Mouse (Mus musculus): ENCODE measurements around the gene Erp44.

GRCm38 (mm10) chr4:48163851-48164250 is 115.5 kb downstream of the Erp44 start:
- no peak for TF ChIP-seq CTCF (IDR thresholded peaks at IDR 0.05; ENCODE audit: borderline replicate concordance, extremely low read depth, insufficient read depth, insufficient read length)
- TF ChIP-seq POLR2A (IDR thresholded peaks at IDR 0.05; ENCODE audit: borderline replicate concordance, extremely low read depth, insufficient read depth, insufficient read length, poor library complexity, severe bottlenecking) = no peak
